Mouse (Mus musculus) C2C12 (cell line): ENCODE data around the gene 1700021F05Rik.

Experiments
- CEBPB ChIP-seq: IDR thresholded peaks from one replicate; pipeline ENCODE4 v1.6.1; 2011; ENCODE audit warnings: low read depth, mild to moderate bottlenecking, control low read depth, moderate library complexity
- CTCF ChIP-seq: IDR thresholded peaks from one replicate; pipeline ENCODE4 v1.5.1; 2011; ENCODE audit not compliant: control insufficient read depth, insufficient read depth, insufficient read length
- FOSL1 ChIP-seq: IDR thresholded peaks from one replicate; pipeline ENCODE4 v1.8.0; 2011; ENCODE audit warnings: mild to moderate bottlenecking, low read length; ENCODE audit not compliant: poor library complexity, insufficient read depth, severe bottlenecking
- MAX ChIP-seq: IDR thresholded peaks from one replicate; pipeline ENCODE4 v1.6.1; 2011; ENCODE audit warnings: mild to moderate bottlenecking, control low read depth
- MYOD1 ChIP-seq: IDR thresholded peaks from one replicate; pipeline ENCODE4 v1.6.1; 2011; ENCODE audit warnings: low read depth; ENCODE audit not compliant: control insufficient read depth, insufficient read length
- MYOG ChIP-seq: IDR thresholded peaks from one replicate; pipeline ENCODE4 v1.6.1; 2011; ENCODE audit not compliant: control insufficient read depth, insufficient read length; ENCODE audit errors: extremely low read depth
- USF1 ChIP-seq: IDR thresholded peaks from one replicate; pipeline ENCODE4 v1.6.1; 2011; ENCODE audit warnings: low read depth, mild to moderate bottlenecking, control low read depth, moderate library complexity

DNA sequence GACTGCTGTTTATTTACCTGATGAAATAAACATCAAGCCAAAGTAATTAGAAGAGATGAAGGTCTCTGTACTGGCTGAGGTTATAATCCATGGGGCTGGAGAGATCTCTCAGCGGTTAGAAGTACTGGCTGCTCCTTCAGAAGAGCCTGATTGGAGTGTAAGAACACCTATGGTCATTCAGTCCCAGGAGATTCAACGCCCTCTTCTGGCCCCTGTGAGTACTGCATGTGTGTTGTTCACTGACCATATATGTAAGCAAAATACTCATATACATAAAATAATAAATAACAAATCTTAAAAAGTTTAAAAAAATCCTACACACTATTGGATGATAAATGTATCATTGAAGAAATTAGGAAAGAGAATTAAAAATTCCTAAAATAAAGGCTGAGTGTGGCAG is 20.0 kb upstream of the 1700021F05Rik start:
- TF ChIP-seq MYOG (no peak), USF1 (no peak), CTCF (no peak), CEBPB (no peak), MYOD1 (no peak), MAX (no peak), FOSL1 (no peak)
